Mouse (Mus musculus) kidney, embryonic 16.5 days (tissue): ENCODE measurements at regions not wholly inside any gene's neighbourhood (a gene's known extent, or its start where the extent isn't known, plus 50 kb on each side); places are given as distances from the start of the nearest gene placed in this dataset.

Experiments used
- ATAC-seq: fragments of 200-750 bp; cut with Nextera tagmentation; 2 replicates; pipeline ENCODE4 v1.8.0; 2017; ENCODE audit warnings: moderate TSS enrichment; ENCODE audit not compliant: low FRiP score, low TSS enrichment
- H3K27ac ChIP-seq: fragments of 300-500 bp; sonication (generic); 2 replicates; pipeline ENCODE4 v1.5.1; 2014; ENCODE audit warnings: low read length
- H3K27me3 ChIP-seq: fragments of 300-500 bp; sonication (generic); 2 replicates; pipeline ENCODE4 v1.6.1; 2014; ENCODE audit warnings: low read length, control low read depth, mixed read lengths; ENCODE audit not compliant: insufficient read depth
- H3K36me3 ChIP-seq: fragments of 300-500 bp; sonication (generic); 2 replicates; pipeline ENCODE4 v1.6.1; 2014; ENCODE audit warnings: low read length, control low read depth, mixed read lengths; ENCODE audit not compliant: insufficient read depth
- H3K4me1 ChIP-seq: fragments of 300-500 bp; sonication (generic); 2 replicates; pipeline ENCODE4 v1.6.1; 2014; ENCODE audit warnings: low read length, control low read depth, mixed read lengths; ENCODE audit not compliant: insufficient read depth
- H3K4me2 ChIP-seq: fragments of 300-500 bp; sonication (generic); replicated peaks from 2 replicates; pipeline ENCODE4 v1.6.1; 2014; ENCODE audit warnings: low read depth, low read length
- H3K4me3 ChIP-seq: fragments of 300-500 bp; sonication (generic); 2 replicates; pipeline ENCODE4 v1.5.1; 2014; ENCODE audit warnings: mild to moderate bottlenecking, low read length
- H3K9ac ChIP-seq: fragments of 300-500 bp; sonication (generic); replicated peaks from 2 replicates; pipeline ENCODE4 v1.6.1; 2014; ENCODE audit warnings: low read length
- H3K9me3 ChIP-seq: fragments of 300-500 bp; sonication (generic); 2 replicates; pipeline ENCODE4 v1.6.1; 2016; ENCODE audit warnings: low read length, control low read depth
- WGBS: fragments of 180-500 bp; shearing (Covaris S2); extraction: QIAGEN DNeasy Blood & Tissue Kit; methylation state at CpG from one replicate; pipeline ENCODE4 v1.1.7; 2014; 5-methylcytosine and 5-hydroxymethylcytosine counted together

DNA sequence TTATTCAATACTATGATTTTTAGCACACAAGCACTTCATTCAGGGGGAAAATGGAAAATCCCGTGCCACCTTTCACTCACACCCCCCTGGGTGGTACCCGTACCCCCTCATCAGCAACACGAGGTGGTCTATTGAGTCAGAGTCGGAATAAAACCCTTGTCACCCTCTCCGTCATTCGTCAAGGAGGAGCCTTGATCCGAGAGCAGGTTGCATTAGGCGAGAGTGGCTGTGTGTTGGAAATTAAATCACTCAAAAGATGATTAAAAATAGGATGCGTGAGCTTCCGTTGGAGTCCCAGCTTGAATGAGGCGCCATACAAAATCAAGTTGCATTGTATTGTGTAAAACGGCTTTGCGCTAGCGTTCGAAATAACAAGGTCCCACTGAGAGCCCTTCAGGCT, 236.5 kb upstream of the 3110018I06Rik start:
- Histone ChIP-seq H3K4me3 (no peak overlapping the region), H3K4me2 (no peak overlapping the region), H3K4me1 (no peaks in the 10 kb centered on the region), H3K27me3 (no peaks in the 10 kb centered on the region), H3K27ac (no peak overlapping the region), H3K9me3 (no peaks in the 10 kb centered on the region), H3K9ac (no peak overlapping the region), H3K36me3 (no peaks in the 10 kb centered on the region)
- ATAC-seq: no peak
- WGBS: 83% methylated on average over 15 of the region's 15 CpGs

DNA sequence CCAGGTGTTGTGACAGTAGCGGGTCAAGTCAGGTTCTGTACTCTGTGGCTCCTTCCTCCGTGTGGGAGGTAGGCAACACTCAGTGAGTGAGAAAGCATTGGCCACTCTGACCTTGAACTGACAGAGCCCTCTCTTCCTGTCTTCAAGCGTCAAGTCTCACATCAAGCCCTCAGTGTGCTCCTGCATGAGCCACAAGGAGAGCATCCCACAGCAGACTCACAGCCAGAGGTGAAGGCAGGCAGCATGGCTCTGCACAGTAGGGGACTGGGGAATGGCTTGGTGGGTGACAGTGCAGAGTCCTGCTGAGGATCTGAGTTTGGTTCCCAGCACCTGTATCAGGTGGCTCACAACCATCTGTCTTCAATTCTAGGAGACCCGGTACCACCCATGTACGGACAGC, 226.4 kb upstream of the 3110018I06Rik start:
- Histone ChIP-seq H3K9ac (no peak overlapping the region), H3K27ac (no peak overlapping the region), H3K9me3 (no peaks in the 10 kb centered on the region), H3K4me3 (no peak overlapping the region), H3K4me1 (no peaks in the 10 kb centered on the region), H3K4me2 (no peak overlapping the region), H3K36me3 (no peaks in the 10 kb centered on the region), H3K27me3 (no peaks in the 10 kb centered on the region)
- no peak for ATAC-seq
- WGBS: 80% methylated on average over 5 of the region's 5 CpGs

DNA sequence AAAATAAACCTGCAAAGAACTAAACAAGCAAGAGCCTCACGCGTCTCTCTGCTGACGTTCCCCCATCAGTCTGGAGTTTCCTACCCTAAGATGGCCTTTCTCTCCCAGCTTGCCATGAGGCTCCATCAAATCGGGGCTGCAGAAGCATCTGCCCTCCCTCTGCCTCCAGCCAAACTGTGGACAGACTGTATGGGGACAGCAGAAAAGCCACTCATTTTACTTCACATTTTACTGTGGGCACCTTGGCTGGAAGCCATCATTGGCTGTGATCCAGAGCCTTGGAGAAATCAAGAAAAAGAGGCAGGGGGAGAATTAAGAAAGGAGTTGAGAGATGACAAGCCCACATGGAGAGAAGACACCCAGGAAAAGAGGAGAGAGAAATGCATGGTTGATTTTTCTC, 225.9 kb upstream of the 3110018I06Rik start:
- Histone ChIP-seq H3K4me2 (no peak overlapping the region), H3K27me3 (no peaks in the 10 kb centered on the region), H3K4me3 (no peak overlapping the region), H3K36me3 (no peaks in the 10 kb centered on the region), H3K9ac (no peak overlapping the region), H3K4me1 (no peaks in the 10 kb centered on the region), H3K9me3 (no peaks in the 10 kb centered on the region), H3K27ac (no peak overlapping the region)
- WGBS: 89% methylated on average over 4 of the region's 4 CpGs
- no peak for ATAC-seq

DNA sequence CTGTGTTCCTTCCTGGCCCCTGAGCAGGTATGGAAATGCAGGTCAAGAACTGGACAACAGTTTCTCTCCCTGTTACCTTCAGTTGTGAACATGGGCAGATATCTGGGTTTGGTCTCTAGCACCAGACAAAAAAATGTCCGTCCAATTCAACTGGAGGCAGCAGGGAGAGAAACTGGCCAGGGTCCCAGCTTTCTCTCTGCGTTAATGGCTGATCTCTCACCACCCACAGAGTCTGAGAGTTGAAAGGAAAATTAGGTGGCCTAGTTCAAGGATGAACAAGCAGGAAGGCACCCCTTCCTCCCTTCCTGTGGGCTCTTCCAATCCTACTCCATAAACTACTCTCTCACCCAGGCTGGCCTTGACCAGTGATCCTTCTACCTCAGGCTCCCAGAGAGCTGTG, 221.7 kb upstream of the 3110018I06Rik start:
- Histone ChIP-seq H3K4me2 (no peak overlapping the region), H3K36me3 (no peaks in the 10 kb centered on the region), H3K9ac (no peak overlapping the region), H3K4me3 (no peak overlapping the region), H3K27me3 (no peaks in the 10 kb centered on the region), H3K27ac (no peak overlapping the region), H3K4me1 (0 out of 2 replicates have a peak, but pooled peaks cover 5% of the 10 kb centered on the region), H3K9me3 (peaks cover 3% of the 10 kb centered on the region; the same call in 1 of the 2 replicates)
- WGBS: 47% methylated on average over 2 of the region's 2 CpGs
- no peak for ATAC-seq

DNA sequence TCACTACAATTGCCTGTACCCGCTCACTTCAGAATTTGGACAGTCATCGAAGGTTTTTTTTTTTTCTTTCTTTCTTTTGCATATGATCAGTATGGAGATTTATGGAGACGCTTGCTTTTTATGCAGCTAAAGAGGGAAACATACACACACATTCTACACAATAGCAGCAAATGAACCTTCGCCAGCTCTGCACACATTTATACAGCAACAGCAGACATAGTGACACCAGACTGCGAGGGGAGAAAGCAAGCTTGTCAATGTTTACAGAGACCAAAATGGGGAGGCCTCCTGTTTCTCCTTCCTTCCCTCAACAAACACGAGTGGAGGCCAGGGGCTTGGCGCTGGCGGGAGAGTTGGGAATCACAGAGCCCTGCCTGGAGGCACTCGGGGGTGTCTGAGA, 202.8 kb upstream of the 3110018I06Rik start:
- Histone ChIP-seq H3K27ac (no peak overlapping the region), H3K9ac (no peak overlapping the region), H3K36me3 (no peaks in the 10 kb centered on the region), H3K9me3 (no peaks in the 10 kb centered on the region), H3K4me1 (no peaks in the 10 kb centered on the region), H3K4me2 (no peak overlapping the region), H3K4me3 (no peak overlapping the region), H3K27me3 (no peaks in the 10 kb centered on the region)
- no peak for ATAC-seq
- 77% methylated on average over 9 of the region's 9 CpGs for WGBS

DNA sequence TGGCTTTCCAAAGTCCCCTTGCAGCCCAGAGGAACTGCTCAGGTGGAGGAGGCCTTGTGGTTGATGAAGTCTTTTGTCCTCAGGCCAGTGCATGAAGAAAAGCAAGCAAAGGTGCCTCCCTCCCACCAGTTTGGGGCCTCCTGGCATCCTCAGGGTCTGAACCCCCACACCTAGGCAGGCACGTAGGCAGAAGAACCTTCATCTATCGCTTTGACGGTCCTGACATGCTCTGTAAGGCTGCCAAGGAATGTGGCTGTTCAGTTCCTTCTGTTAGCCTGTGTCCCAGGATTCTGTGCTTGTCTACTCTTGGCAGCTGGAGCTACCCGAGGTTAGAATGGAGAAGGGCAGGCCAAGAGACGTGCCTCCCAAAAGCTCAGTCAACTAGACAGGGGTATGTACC, 197.1 kb upstream of the 3110018I06Rik start:
- Histone ChIP-seq H3K4me3 (no peak overlapping the region), H3K9me3 (no peaks in the 10 kb centered on the region), H3K9ac (no peak overlapping the region), H3K27ac (no peak overlapping the region), H3K4me1 (no peaks in the 10 kb centered on the region), H3K27me3 (no peaks in the 10 kb centered on the region), H3K4me2 (no peak overlapping the region), H3K36me3 (no peaks in the 10 kb centered on the region)
- ATAC-seq: no peak
- 79% methylated on average over 5 of the region's 5 CpGs for WGBS

DNA sequence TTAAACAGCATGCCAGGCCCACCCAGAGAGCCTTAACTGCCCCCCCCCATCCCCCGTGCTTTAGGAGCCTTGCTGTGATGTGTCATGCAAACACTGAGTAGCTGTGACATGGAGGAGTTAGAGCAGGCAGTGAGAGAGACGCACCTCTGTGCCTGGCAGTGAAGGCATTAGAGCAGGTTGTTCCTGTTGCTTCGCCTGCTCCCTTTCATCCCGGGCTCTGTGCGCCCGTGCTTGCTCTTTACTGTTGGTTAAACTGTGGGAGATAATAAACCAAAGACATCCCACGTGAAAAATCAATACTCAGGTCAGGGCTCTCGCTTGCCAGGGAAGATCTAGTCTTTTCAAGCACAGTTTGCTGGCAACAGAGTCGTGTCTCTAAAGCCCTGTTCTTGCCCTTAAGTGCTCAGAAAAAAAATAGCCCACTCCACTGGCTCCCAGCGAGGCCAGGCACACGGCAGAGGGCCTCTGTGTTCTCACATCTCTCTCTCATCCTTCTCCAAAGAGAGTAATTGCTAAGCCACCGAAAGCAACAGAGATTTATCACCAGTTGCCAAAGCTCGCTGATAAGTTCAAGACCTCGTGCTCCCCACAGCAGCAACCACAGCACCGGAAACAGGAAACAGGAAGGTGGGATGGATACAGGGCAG, 181.2 kb upstream of the 3110018I06Rik start:
- H3K4me3 ChIP-seq: no peak overlapping the region
- no peak for ATAC-seq
- no peaks in the 10 kb centered on the region for H3K9me3 ChIP-seq
- WGBS: 12% methylated on average over 15 of the region's 15 CpGs
- H3K27me3 ChIP-seq: no peaks in the 10 kb centered on the region
- H3K9ac ChIP-seq: no peak overlapping the region
- no peak overlapping the region; the same call in 1 of the 2 replicates for H3K4me2 ChIP-seq
- H3K4me1 ChIP-seq: 0 out of 2 replicates have a peak, but pooled peaks cover 4% of the 10 kb centered on the region
- no peak overlapping the region for H3K27ac ChIP-seq
- no peaks in the 10 kb centered on the region for H3K36me3 ChIP-seq

DNA sequence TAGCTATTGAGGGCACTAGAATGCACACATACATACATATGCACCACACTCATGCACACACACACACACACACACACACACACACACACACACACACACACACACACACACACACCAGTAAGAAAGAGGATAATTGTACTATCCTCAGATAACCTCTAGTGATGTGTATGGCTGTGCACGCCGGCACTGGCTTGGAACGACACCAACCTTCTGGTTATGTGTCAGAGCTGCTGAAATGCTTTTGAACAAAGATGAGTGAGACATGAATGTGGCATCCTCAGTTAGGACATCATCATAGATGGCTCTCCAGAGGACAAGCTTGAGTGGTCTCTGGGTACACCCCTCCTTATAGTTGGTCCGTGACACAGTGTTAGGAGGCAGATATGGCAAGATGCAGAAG, 173.0 kb upstream of the 3110018I06Rik start:
- ATAC-seq: no peak
- H3K4me1 ChIP-seq: no peaks in the 10 kb centered on the region
- H3K4me3 ChIP-seq: no peak overlapping the region
- no peaks in the 10 kb centered on the region for H3K9me3 ChIP-seq
- no peaks in the 10 kb centered on the region for H3K36me3 ChIP-seq
- no peak overlapping the region for H3K4me2 ChIP-seq
- 99% methylated on average over 4 of the region's 4 CpGs for WGBS
- H3K9ac ChIP-seq: no peak overlapping the region
- H3K27ac ChIP-seq: no peak overlapping the region
- no peaks in the 10 kb centered on the region for H3K27me3 ChIP-seq

DNA sequence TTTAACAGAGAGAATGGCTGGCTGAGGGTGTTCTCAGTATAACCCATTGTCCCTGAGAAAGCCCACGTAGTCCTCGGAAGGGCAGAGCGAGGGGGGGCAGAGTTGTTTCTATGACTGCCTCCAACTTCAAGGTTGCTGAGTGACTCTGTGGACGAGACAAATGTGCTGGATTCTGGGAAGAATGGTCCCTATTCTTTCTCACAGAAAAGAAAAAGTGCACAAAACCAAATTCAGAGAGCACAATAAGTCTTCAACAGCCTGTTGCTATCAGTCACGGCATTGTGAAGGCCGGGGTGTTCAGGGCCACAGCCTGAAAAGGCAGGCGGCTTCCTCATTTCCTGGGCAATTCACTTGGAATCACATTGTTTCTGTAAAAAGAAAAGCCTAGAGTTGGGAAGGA, 165.6 kb upstream of the 3110018I06Rik start:
- H3K36me3 ChIP-seq: no peaks in the 10 kb centered on the region

DNA sequence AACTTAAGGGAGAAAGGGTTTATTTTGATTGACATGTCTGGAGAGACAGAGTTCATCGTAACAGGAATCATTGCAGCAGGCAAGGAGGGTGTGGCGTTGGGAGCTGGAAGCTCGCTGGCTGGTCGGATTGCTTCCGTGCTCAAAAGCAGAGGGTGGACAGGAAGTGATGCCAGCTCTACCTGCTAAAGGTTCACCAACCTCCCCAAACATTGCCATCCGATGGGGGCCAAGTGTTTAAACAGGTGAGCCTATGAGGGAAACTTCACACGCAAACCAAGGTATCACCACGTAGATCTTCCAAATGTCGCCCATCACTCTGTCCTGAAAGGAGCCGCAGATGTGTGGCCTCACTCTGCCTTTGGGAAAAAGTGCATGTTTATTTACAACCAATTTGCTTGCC, 162.3 kb upstream of the 3110018I06Rik start:
- Histone ChIP-seq H3K9me3 (no peaks in the 10 kb centered on the region), H3K4me3 (no peak overlapping the region), H3K4me1 (0 out of 2 replicates have a peak, but pooled peaks cover 3% of the 10 kb centered on the region), H3K4me2 (no peak overlapping the region), H3K27me3 (no peaks in the 10 kb centered on the region), H3K36me3 (no peaks in the 10 kb centered on the region), H3K27ac (no peak overlapping the region), H3K9ac (no peak overlapping the region)
- WGBS: 98% methylated on average over 10 of the region's 10 CpGs
- ATAC-seq: no peak

More for the DNA sequence above, 165.6 kb upstream of the 3110018I06Rik start:
- no peak for ATAC-seq
- H3K9ac ChIP-seq: no peak overlapping the region
- H3K4me1 ChIP-seq: 0 out of 2 replicates have a peak, but pooled peaks cover 3% of the 10 kb centered on the region
- H3K9me3 ChIP-seq: no peaks in the 10 kb centered on the region
- no peak overlapping the region for H3K4me2 ChIP-seq
- H3K27ac ChIP-seq: no peak overlapping the region
- H3K4me3 ChIP-seq: no peak overlapping the region
- no peaks in the 10 kb centered on the region for H3K27me3 ChIP-seq
- 74% methylated on average over 7 of the region's 7 CpGs for WGBS
